Mouse (Mus musculus): ENCODE data around the gene Ttc28.

DNA sequence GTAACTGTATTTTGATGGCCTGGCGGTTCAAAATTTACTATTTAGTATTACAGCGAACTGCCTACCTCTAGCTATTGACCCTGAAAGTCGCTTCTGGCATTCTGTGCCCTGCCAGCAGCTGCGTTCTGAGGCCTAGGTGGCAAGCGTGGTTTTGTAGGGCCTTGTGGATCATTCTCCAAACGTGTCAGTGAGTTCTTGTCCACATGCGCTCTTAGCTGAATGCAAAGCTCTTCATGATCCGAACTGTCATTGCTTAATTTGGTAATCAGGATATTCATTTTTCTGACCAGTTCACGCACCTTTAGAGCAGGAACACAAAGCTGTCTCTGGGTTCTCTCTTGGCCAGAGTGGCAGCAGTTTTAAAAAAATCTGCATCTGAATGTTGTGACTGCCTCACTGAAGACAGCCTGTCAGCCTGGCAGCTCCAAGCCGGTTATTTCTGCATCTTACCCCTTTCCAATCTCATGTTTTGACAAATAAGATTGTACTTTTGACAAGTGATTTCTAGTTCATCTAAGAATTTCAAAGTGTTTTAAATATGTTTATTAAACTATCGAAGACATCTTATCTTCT lies 88.0 kb downstream of the Ttc28 start:
- TF ChIP-seq CTCF (IDR thresholded peaks at IDR 0.05; ENCODE audit: low read depth, low read length) (no peak), POLR2A (IDR thresholded peaks at IDR 0.05; ENCODE audit: extremely low read depth, insufficient read depth, low read length) (no peak)
